Mouse (Mus musculus): Measurements from ENCODE around the gene Meis1.

The Meis1 gene

GRCm38 (mm10) chr11:18830087-18830486 is 188.7 kb downstream of the Meis1 start:
- no peak for DNase-seq (ENCODE audit: low spot score in 2 of 2)

Data from urinary bladder, adult 18-20 months (tissue).